Mouse (Mus musculus): ENCODE data around the gene Vti1a. TPM values are rescaled to one million over a fixed set of nuclear protein-coding genes. Genes with fewer than 3 reads are reported as not detected.

The Vti1a gene
- polyA plus RNA-seq, 1 experiment from 2014 or later, result 24.5 TPM

DNA sequence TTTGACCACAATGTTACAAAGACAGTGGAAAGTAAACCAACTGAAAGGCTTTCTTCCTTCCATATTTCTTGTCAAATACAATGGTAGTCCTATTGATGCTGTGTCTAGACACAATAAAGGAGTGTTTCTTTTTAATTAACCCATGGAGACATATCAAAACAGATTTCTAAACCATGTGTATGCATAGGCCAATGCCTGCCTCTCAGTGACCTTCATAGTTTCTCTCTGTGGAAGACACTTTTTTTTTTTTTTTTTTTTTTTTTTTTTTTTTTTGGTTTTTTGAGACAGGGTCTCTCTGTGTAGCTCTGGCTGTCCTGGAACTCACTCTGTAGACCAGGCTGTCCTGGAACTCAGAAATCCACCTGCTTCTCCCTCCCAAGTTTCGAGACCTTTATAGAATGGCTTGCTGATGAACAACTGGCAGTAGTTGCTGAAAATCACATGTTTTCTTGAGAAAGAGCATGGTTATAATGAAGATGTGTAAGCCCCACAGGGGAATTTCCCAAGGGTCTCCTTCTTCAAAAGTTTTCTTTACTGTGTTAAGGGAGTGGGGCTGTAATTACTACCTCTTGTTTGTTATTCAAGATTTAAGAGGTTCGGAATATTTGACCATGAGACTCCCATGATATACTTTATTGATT, 23.8 kb upstream of the Vti1a start:
- H3K4me3 ChIP-seq, result no peak overlapping the region
- WGBS (ENCODE audit: insufficient replicate concordance), result 84% methylated on average over 2 of the region's 2 CpGs
- H3K27me3 ChIP-seq (replicated peaks), result no peaks in the 10 kb centered on the region
- H3K9me3 ChIP-seq (replicated peaks), result no peaks in the 10 kb centered on the region
- H3K4me2 ChIP-seq, result no peak overlapping the region
- no peak overlapping the region for H3K27ac ChIP-seq
- peaks cover 98% of the 10 kb centered on the region for H3K36me3 ChIP-seq
- ATAC-seq, result no peak
- no peak overlapping the region; the same call in 1 of the 2 replicates for H3K9ac ChIP-seq
- peaks cover 58% of the 10 kb centered on the region for H3K4me1 ChIP-seq

DNA sequence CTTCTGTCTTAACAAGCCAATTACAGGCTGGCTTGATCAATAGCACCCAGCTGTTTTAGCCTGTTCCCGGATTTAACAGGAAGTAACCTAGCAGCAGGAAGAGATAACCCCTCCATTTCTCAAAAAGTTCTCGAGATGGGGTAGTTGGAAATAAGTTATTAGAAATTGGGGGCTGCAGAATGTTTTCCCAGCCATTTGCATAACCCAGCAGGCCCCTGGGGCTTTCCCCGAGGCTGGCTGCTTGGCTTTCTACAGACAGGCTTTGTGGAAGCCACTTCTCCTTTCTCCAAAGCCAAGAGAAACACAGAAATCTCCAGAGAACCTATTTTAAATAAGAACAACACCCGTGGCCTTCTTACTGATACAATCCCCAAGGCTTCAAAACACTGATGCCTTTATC, 22.9 kb upstream of the Vti1a start:
- Histone ChIP-seq H3K4me2 (no peak overlapping the region), H3K4me1 (peaks cover 58% of the 10 kb centered on the region), H3K27ac (peak overlapping the region; percentile 64), H3K9me3 (replicated peaks) (no peaks in the 10 kb centered on the region), H3K9ac (peak overlapping the region; percentile 29; the same call in 1 of the 2 replicates), H3K27me3 (replicated peaks) (no peaks in the 10 kb centered on the region), H3K36me3 (peaks cover 97% of the 10 kb centered on the region), H3K4me3 (no peak overlapping the region)
- no peak for ATAC-seq
- WGBS (ENCODE audit: insufficient replicate concordance), result 27% methylated on average over 4 of the region's 4 CpGs

DNA sequence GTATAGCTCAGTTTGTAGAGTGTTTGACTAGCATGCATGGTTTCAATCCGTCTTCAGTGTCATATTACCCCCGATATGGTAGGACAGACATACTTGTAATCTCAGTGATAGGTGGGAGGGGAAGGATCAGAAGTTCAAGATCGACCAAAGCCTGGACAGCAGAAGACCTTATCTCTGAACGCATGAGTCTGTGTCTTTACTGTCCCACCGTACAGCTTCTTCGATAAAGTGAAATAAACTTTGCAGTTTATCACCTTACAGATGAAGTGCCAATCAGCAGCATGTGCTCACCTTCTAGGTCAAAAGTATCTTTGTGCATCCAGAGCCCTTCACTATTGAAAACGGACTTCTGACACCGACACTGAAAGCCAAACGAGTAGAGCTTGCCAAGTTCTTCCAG, 21.0 kb upstream of the Vti1a start:
- 43% methylated on average over 9 of the region's 9 CpGs for WGBS (ENCODE audit: insufficient replicate concordance)
- Histone ChIP-seq H3K27me3 (replicated peaks) (no peaks in the 10 kb centered on the region), H3K27ac (peak overlapping the region; percentile 50), H3K4me1 (peaks cover 54% of the 10 kb centered on the region), H3K4me3 (no peak overlapping the region), H3K36me3 (peaks cover 94% of the 10 kb centered on the region), H3K9me3 (replicated peaks) (no peaks in the 10 kb centered on the region), H3K9ac (no peak overlapping the region), H3K4me2 (0 out of 2 replicates have a peak overlapping the region, but pooled peaks have one; percentile 3)
- ATAC-seq, result peak; percentile 77

DNA sequence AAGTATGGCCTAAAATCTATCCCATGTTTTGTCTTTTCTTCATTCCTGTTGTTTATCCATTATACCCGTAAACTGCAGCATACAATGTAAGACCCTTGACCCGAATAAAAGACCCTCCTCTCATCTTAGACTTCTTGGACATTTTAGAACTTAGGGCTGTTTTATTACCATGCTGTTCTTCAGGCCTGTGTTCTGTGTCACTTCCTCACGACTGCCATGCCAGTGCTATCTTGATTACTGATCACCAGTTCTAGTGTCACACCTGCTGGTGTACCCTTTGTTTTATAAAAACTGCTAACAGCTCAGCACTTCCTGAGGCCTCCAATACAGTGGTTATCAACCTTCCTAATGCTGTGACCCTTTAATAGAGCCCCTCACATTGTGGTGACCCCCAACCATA, 20.5 kb upstream of the Vti1a start:
- ATAC-seq, result peak; percentile 17; the same call in 1 of the 2 replicates
- Histone ChIP-seq H3K36me3 (peaks cover 93% of the 10 kb centered on the region), H3K4me1 (peaks cover 49% of the 10 kb centered on the region), H3K4me2 (0 out of 2 replicates have a peak overlapping the region, but pooled peaks have one; percentile 3), H3K9me3 (replicated peaks) (no peaks in the 10 kb centered on the region), H3K9ac (no peak overlapping the region), H3K27ac (peak overlapping the region; percentile 50), H3K4me3 (no peak overlapping the region), H3K27me3 (replicated peaks) (no peaks in the 10 kb centered on the region)
- 53% methylated on average over 3 of the region's 3 CpGs for WGBS (ENCODE audit: insufficient replicate concordance)

DNA sequence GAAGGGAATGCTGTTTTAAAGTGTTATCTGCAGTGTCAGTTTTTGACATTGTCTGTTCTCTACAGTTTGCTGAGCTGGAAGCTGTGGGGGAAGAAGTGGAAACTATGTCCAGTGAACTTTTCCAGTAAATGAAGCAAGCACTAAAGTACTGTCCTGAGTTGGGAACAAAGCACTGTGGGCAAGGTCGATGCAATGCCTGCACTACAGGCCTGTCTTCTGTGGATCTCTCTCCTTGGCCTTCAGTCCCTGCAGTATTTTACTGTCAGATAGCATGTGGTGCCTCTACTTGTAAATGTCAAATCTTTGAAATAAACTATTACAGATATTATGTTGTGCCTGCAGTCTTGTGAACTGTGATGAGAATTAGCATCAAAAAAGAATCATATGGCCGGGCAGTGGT, 19.8 kb upstream of the Vti1a start:
- no peak for ATAC-seq
- H3K4me3 ChIP-seq, result no peak overlapping the region

DNA sequence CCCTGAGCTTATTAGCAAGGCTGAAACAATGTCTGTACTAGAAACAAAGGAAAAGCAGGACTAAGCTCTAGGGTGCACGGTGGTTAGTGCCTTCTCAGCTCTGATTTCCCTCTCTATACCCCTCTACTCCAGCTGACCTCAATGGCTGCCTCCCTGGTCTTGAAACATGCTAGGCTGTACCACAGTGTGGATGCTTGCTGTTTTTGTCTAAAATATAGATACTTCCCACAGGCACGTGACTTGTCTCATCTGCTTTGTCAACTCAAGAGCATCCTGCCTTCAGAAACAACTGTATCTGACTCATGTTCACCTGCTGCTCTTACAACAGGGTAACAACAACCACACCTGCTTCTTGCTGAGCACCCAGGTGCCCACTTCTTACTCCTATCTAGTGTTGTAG, 18.6 kb upstream of the Vti1a start:
- H3K4me1 ChIP-seq, result peaks cover 42% of the 10 kb centered on the region
- no peaks in the 10 kb centered on the region for H3K27me3 ChIP-seq (replicated peaks)
- peaks cover 95% of the 10 kb centered on the region for H3K36me3 ChIP-seq

More for the DNA sequence above, 19.8 kb upstream of the Vti1a start:
- no peak overlapping the region for H3K9ac ChIP-seq
- peaks cover 43% of the 10 kb centered on the region for H3K4me1 ChIP-seq
- H3K36me3 ChIP-seq, result peaks cover 93% of the 10 kb centered on the region
- H3K4me2 ChIP-seq, result no peak overlapping the region
- WGBS (ENCODE audit: insufficient replicate concordance), result 77% methylated on average over 2 of the region's 2 CpGs
- H3K27ac ChIP-seq, result peak overlapping the region; percentile 45; the same call in 1 of the 2 replicates
- no peaks in the 10 kb centered on the region for H3K9me3 ChIP-seq (replicated peaks)
- no peaks in the 10 kb centered on the region for H3K27me3 ChIP-seq (replicated peaks)

DNA sequence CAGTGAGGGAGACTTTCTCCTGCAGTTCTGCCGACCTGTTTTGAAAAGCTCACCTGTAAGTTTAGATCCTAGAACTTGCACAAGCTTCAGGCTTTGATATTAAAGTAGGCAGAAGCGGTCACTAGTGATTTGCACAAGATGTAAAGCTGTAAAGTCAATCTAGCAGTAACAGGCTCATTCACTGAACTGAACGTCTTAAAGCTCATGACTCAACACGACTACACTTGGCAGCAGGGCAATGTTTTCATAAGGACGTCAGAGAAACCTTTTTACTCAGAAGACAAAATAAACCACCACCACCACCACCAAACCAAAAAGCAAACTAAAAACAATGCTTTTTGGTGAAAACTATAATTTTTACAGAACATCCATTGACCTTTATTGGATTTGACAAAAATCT, 18.1 kb upstream of the Vti1a start:
- no peak overlapping the region for H3K4me2 ChIP-seq
- WGBS (ENCODE audit: insufficient replicate concordance), result 75% methylated on average over 5 of the region's 5 CpGs
- no peaks in the 10 kb centered on the region for H3K27me3 ChIP-seq (replicated peaks)
- no peak overlapping the region for H3K27ac ChIP-seq
- no peak for ATAC-seq
- H3K36me3 ChIP-seq, result peaks cover 95% of the 10 kb centered on the region
- peaks cover 37% of the 10 kb centered on the region for H3K4me1 ChIP-seq
- H3K4me3 ChIP-seq, result no peak overlapping the region
- H3K9me3 ChIP-seq (replicated peaks), result no peaks in the 10 kb centered on the region
- H3K9ac ChIP-seq, result no peak overlapping the region

More for the DNA sequence above, 18.6 kb upstream of the Vti1a start:
- Histone ChIP-seq H3K9ac (no peak overlapping the region), H3K27ac (0 out of 2 replicates have a peak overlapping the region, but pooled peaks have one; percentile 5), H3K4me3 (no peak overlapping the region), H3K4me2 (no peak overlapping the region), H3K9me3 (replicated peaks) (no peaks in the 10 kb centered on the region)
- 83% methylated on average over 2 of the region's 2 CpGs for WGBS (ENCODE audit: insufficient replicate concordance)
- no peak for ATAC-seq

DNA sequence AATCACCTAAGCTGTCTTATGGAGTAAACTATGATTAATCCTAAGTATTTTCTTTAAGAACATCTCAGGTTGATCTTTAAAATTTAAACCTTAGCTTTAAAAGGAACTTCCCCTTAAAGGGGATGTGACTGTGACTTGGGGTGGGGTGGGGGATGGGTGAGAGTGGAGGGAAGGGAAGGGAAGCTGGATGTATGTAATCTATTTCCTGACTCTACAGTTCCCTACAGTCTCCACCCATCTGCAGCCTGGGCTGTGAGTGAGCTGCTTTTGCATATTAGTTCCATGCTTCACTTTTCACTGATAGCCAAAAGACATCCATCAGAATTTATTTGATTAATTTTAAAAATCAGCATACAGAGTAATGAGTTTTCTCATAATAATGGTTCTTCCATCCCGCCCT, 16.7 kb upstream of the Vti1a start:
- Histone ChIP-seq H3K4me1 (peaks cover 24% of the 10 kb centered on the region), H3K9me3 (replicated peaks) (no peaks in the 10 kb centered on the region), H3K4me2 (no peak overlapping the region), H3K36me3 (peaks cover 95% of the 10 kb centered on the region), H3K27me3 (replicated peaks) (no peaks in the 10 kb centered on the region), H3K4me3 (no peak overlapping the region), H3K9ac (no peak overlapping the region), H3K27ac (no peak overlapping the region)
- 87% methylated on average over 1 of the region's 1 CpGs for WGBS (ENCODE audit: insufficient replicate concordance)
- no peak for ATAC-seq

DNA sequence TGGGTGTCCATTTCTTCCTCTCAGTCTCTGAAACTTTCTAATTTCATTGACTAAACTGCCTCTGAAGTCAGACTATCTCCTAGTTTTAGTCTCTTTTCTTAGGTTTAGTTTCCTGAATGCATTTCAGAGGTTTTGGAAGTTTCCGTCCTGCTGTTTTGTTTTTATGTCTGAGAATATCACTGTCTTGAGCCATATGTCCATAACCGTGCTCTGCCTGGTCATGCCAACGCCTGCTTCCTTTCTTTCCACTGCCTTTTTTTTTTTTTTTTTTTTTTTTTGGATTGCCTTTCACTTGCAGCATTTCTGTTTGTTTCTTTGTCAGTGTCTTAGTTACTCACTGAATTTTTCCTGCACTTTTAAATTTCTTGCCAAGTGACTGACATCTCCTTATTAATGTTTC, 15.6 kb upstream of the Vti1a start:
- no peak overlapping the region for H3K4me3 ChIP-seq
- no peaks in the 10 kb centered on the region for H3K27me3 ChIP-seq (replicated peaks)
- no peak overlapping the region for H3K4me2 ChIP-seq
- H3K4me1 ChIP-seq, result peaks cover 12% of the 10 kb centered on the region
- H3K36me3 ChIP-seq, result peaks cover 91% of the 10 kb centered on the region
- ATAC-seq, result no peak
- H3K27ac ChIP-seq, result no peak overlapping the region
- 83% methylated on average over 3 of the region's 3 CpGs for WGBS (ENCODE audit: insufficient replicate concordance)
- no peak overlapping the region for H3K9ac ChIP-seq
- H3K9me3 ChIP-seq (replicated peaks), result no peaks in the 10 kb centered on the region

DNA sequence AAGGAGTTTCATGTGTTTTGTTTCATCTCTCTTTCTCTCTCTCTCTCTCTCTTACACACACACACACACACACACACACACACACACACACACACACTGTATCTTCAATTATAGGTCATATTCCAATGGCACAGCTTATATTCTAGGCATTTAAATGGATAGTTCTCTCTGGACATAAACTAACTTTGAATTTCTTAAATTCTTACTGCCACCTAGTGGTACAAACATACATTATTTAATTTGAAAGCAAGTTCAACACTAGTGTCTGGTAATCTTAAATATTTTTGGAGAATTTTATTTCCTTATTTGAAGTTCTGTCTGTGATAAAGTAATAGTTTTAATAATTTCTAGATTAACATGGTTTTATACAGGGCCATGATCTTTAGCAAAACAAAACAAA, 11.1 kb upstream of the Vti1a start:
- Histone ChIP-seq H3K9ac (no peak overlapping the region), H3K36me3 (peaks cover 89% of the 10 kb centered on the region), H3K4me3 (no peak overlapping the region)

DNA sequence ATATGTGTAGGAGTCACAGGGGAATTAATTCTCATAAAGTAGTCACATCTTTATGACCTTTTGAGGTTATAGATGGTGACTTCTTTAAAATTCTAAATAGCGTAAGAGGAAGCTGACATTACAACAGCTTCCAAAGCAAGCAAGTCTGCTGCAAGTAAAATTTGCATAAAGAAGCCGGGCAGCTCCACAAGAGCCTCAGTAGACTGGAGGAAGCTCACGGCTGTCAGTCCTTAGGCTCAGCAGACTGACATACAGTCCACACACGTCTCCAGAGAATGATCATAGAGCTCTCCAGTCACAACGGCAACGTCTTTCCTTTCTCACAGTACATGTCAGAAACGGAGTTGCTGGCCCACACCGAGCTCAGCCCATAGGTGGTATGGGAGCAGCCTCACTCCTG, 4.2 kb upstream of the Vti1a start:
- Histone ChIP-seq H3K9me3 (replicated peaks) (no peaks in the 10 kb centered on the region), H3K4me1 (peaks cover 31% of the 10 kb centered on the region), H3K27ac (no peak overlapping the region), H3K9ac (no peak overlapping the region), H3K36me3 (peaks cover 66% of the 10 kb centered on the region), H3K4me2 (no peak overlapping the region), H3K27me3 (replicated peaks) (no peaks in the 10 kb centered on the region), H3K4me3 (no peak overlapping the region)
- 88% methylated on average over 8 of the region's 8 CpGs for WGBS (ENCODE audit: insufficient replicate concordance)
- ATAC-seq, result no peak

More for the DNA sequence above, 11.1 kb upstream of the Vti1a start:
- no peaks in the 10 kb centered on the region for H3K27me3 ChIP-seq (replicated peaks)
- no peaks in the 10 kb centered on the region for H3K9me3 ChIP-seq (replicated peaks)
- no peaks in the 10 kb centered on the region for H3K4me1 ChIP-seq
- no peak overlapping the region for H3K4me2 ChIP-seq
- peak overlapping the region; percentile 37; the same call in 1 of the 2 replicates for H3K27ac ChIP-seq
- ATAC-seq, result no peak

DNA sequence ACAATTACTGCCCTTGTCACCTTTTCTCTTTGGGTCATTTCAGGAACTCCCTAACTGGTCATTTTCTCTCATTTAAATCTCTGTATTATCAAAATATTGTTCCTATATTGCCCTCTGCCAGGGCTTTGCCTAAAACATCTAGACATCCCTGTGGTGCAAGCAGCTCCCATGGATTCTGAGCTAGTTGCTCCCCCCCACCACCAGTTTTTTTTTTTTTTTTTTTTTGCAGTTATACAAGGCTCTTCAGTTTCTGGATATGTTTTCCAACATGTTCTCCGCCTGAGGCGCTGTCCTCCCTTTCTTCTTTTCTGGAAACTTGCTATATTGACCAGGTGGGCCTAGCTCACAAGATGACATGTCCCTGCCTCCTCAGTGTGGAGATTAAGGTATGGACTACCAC, 2.4 kb upstream of the Vti1a start:
- WGBS (ENCODE audit: insufficient replicate concordance), result 98% methylated on average over 2 of the region's 2 CpGs
- Histone ChIP-seq H3K27me3 (replicated peaks) (no peaks in the 10 kb centered on the region), H3K4me3 (no peak overlapping the region), H3K9me3 (replicated peaks) (no peaks in the 10 kb centered on the region), H3K36me3 (peaks cover 49% of the 10 kb centered on the region), H3K4me1 (peaks cover 43% of the 10 kb centered on the region), H3K4me2 (peak overlapping the region; percentile 90), H3K27ac (no peak overlapping the region), H3K9ac (peak overlapping the region; percentile 7; the same call in 1 of the 2 replicates)
- no peak for ATAC-seq
